ENCODE assay signal across 11 mouse cellular contexts in the genomic region with DNA sequence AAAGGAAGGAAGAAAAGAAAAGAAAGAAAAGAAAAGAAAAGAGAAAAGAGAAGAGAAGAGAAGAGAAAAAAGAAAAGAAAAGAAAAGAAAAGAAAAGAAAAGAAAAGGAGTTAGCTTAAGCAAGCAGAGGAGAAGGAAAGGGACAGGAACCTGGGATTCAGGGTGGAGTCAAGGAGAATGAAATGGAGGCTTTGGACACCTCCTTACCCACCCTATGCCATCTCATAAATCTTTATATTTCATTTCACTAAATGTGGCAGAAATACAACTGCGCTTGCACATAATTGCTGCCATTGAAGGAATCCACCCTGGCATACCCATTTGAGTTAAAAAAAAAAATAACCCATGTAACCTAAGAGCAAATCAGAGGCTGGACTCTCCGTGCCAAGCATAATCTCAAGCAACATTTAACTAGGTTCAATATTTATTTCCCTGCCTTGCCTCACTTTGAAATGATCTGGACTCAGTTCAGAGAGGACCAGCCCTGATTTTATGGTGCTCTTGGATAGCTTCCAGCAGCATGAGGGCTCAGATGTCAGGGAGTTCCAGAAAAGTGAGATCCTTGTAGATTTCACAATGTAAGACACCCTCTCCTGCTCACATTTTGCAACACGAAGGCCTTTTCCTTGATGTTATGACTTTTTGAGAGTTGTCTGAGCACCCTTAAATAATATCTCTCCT.
DNase-seq lines count a peak whose midpoint lies in the region; ATAC-seq lines count a peak whose summit lies in the region.
"Had no signal": no experiment of that assay in that cellular context is flagged by ENCODE, and none has a peak within 500 bp of the region (broad histone marks: within the 10 kb centered on the region; RNA-seq: fewer than 3 reads in every experiment).

No protein-coding gene starts in this region.

- no peak overlapping the region for H3K4me2 ChIP-seq in limb, embryonic 15.5 days
- no peak overlapping the region for H3K4me2 ChIP-seq in stomach, embryonic 16.5 days (ENCODE audit: low read depth, low read length)

- DNase-seq in ovary, adult 18-20 months (ENCODE audit: low spot score) = peak; percentile 52
- DNase-seq in ovary, postnatal 10 days (ENCODE audit: low spot score) = no peak
- DNase-seq in gastrocnemius, postnatal 25 days = peak; percentile 15
- no peak for DNase-seq in right cerebral cortex, adult 2 months (ENCODE audit: low spot score in 2 of 2)
- no peak for DNase-seq in heart, postnatal 25 days (ENCODE audit: low spot score)
- no peak for DNase-seq in embryo, embryonic 11 days
- DNase-seq: right cerebral cortex, adult 18-20 months; thymus, postnatal 36 days had no signal

- no peak overlapping the region for H3K4me3 ChIP-seq in limb, embryonic 15.5 days
- no peak overlapping the region for H3K4me3 ChIP-seq in stomach, embryonic 16.5 days (replicated peaks; ENCODE audit: low read length)

- H3K4me1 ChIP-seq in limb, embryonic 15.5 days = peaks cover 22% of the 10 kb centered on the region
- H3K4me1 ChIP-seq in stomach, embryonic 16.5 days (ENCODE audit: control insufficient read depth, insufficient read depth, low read length) = peaks cover 5% of the 10 kb centered on the region

- no peaks in the 10 kb centered on the region for H3K9me3 ChIP-seq in limb, embryonic 15.5 days
- H3K9me3 ChIP-seq in stomach, embryonic 16.5 days (replicated peaks; ENCODE audit: control insufficient read depth, low read length) = no peaks in the 10 kb centered on the region

- no peaks in the 10 kb centered on the region for H3K36me3 ChIP-seq in limb, embryonic 15.5 days
- no peaks in the 10 kb centered on the region for H3K36me3 ChIP-seq in stomach, embryonic 16.5 days (ENCODE audit: control insufficient read depth, insufficient read depth, low read length)

- WGBS in limb, embryonic 15.5 days = 16% methylated on average over 3 of the region's 3 CpGs
- WGBS in stomach, embryonic 16.5 days = 51% methylated on average over 3 of the region's 3 CpGs

- peak overlapping the region; percentile 54 for H3K27ac ChIP-seq in limb, embryonic 15.5 days
- no peak overlapping the region for H3K27ac ChIP-seq in stomach, embryonic 16.5 days (ENCODE audit: low read length)

- peak; percentile 61; the same call in 1 of the 2 replicates for ATAC-seq in limb, embryonic 15.5 days (ENCODE audit: insufficient number of reproducible peaks, low FRiP score, low TSS enrichment, low read depth)
- ATAC-seq in stomach, embryonic 16.5 days (ENCODE audit: insufficient read depth, low FRiP score) = peak; percentile 82; the same call in 1 of the 2 replicates
- ATAC-seq: midbrain, embryonic 16.5 days had no signal

- intact Hi-C loops in heart, postnatal 25 days (cut with DNase I) = no loop called here

- H3K27me3 ChIP-seq in limb, embryonic 15.5 days = no peaks in the 10 kb centered on the region
- H3K27me3 ChIP-seq in stomach, embryonic 16.5 days (ENCODE audit: control insufficient read depth, insufficient read depth, low read length) = no peaks in the 10 kb centered on the region

- H3K9ac ChIP-seq in limb, embryonic 15.5 days = no peak overlapping the region
- H3K9ac ChIP-seq in stomach, embryonic 16.5 days (ENCODE audit: low read length) = no peak overlapping the region

Comparison
In these comparisons a context has a peak if more than half of its experiments do, and no peak if none do; other contexts are left out.
1. DNase-seq: peak in ovary, adult 18-20 months (single experiment) and gastrocnemius, postnatal 25 days (single experiment); none in ovary, postnatal 10 days (single experiment), right cerebral cortex, adult 2 months (0 of 2), heart, postnatal 25 days (single experiment) and embryo, embryonic 11 days (single experiment).